Mouse (Mus musculus): ENCODE results near the gene Nelfcd. TPM values are rescaled to one million over a fixed set of nuclear protein-coding genes. Genes with fewer than 3 reads are reported as not detected.

Gene Nelfcd
- polyA plus RNA-seq (2014; fragmentation: Illumina TruSeq; extraction: RNeasy Lipid Tissue Mini Kit (QIAGEN cat#74804); ENCODE audit: low read depth, low replicate concordance) = 25.2 TPM

DNA sequence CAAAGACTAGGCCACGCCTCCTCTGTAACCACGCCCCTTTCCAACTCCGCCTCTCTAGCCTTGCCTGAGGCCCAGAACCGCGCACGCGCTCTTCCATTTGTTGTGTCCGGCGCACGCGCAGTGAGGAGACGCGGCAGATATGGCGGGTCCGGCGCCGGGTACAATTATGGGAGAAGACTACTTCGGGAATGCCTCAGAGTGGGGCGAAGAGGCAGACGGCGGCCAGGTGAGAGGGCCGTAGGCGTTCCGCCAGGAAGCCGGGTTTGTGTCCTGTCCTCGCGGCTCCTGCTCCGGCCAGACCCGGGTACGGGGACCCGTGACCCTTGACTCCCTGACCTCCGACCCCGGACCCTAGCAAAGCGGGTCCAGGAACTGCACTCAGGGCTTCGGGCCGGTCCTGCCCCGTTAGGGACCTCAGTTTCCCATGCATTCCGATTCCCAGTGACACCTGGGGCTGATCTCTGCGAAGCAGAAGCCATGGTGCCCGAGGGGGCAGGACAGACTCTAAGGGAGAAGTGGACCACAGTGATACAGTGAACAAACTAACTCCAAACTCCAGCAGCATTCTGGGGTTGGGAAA lies at the start of gene Nelfcd:
Gene Nelfcd (plus strand): TSS at position 74 of the 580 bp plus-strand sequence.

DNA sequence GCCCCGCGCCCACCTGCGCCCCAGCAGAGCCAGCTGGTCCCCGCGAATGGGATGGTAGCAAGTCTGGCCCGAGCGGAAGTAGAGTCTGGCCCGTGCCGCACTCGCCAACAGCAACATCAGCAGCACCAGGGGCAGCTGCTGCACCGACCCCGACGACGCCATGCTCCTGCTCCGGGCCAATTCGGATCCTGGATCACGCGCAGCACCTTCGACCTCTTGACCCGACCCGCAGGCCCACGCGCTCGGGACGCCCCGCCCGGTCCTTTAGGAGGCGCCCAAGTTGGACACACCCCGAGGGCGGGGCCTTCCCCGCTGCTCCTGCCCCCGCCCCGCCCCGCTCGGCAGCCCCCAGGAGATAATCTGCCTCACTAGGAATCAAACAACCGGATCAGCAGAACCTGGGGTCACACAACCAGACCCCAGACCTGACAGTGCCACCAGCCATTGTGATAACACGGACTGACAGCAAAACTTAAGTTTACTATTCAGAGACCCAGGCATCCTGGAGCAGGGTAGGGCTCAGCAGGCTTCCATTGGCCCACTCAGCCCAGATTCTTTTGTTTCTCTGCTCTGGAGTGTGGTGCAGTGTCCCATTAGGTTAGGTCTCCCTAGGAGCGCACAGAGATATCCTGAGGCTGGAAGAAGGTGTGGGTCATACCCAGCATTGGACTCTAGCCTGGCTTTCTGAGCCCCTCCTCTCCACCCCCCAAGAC lies 23.3 kb downstream of the Nelfcd start, which contains the start of gene Ctsz:
Gene Ctsz (minus strand): TSS at position 303 of the 713 bp plus-strand sequence.

DNA sequence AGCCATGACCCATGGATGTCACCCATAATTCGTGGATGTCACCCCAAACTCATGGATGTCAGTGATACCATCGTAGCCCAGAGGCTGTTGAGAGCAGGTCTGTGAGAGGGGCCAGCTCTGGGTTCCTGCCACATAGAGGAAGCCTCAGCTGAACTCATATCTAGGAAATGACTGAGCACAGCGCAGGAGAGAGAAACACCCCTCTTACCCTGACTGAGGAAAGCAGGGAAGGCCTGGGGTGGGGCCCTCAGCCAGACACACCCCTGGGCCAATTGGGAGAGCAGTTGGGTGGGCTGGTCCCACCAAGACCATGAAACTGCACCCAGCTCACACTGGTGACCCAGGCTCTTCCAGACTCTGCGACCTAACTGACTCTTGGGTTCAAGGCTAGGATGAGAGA lies 34.7 kb downstream of the Nelfcd start, which contains the start of gene Tubb1:
Gene Tubb1 (plus strand): TSS at position 343 of the 400 bp plus-strand sequence.

DNA sequence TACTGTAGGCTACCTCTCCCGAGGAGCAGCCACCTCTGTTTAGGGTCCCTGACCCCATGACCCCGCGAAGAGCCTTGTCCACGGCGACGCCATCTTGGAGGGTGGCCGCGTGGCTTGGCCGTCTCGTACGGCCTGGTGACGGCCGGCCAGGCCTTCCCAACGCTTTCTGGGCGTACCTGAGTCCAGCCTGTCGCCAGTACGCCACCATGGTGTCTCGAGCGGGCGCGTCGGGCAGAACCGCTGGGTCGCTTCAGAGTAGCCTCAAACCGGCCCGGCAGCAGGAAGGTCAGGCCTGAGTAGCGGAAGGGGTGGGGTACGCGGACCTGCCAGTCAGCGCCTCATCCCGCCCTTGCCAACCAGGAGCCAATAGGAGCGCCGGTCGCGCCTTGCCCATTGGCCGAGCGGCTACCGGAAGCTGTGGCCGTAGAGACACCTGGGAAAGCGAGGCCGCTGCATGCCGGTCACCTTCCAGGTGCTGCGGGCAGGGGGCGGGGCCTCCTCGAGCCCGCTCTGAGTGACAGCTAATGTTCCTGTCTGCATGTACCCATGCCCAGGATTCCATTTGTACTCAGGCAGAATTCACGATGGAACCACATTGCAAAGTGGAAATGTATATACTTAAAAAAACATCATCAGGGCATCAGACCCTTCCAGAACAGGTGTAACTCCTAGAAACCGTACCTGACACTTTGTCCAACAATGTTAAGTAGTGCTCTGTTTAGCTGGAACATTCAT lies 48.4 kb downstream of the Nelfcd start, which contains the start of gene Atp5e:
Gene Atp5e (minus strand): TSS at position 317 of the 735 bp plus-strand sequence.

DNA sequence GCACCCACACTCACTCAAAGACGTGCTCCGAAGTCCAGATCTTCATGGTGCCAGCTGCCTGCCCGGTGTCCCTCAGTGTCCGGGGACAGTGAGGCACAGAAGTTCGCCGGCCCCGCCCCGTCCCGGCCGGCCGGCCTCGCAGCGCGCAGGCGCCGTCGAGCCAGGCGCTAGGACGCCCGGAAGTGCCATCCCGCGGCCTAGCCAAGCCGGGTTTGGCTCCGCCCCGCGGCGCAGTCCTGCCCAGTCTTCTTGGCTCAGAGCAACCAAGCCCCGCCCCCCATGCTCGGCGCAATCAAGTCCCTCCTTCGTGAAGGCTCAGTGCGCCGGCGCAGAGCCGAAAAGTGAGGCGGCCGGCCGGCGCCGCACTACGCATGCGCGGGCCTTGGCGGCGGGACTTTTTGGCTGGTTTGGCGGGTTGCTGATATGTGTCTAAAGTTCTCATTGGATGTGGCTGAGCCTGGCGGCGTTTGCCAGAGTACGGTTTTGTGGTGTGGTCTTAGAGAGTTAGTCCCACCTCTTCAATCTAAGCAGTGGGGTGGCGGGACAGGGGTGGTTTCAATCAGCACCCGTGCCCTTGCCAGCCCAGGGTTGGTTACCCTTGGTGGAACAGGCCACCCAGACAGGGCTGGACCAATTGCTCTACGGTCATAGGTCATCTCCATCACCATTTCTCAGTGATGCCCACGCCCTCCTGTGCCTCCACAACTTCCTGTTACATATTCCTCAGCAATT lies 57.4 kb downstream of the Nelfcd start, which contains the start of gene Prelid3b:
Gene Prelid3b (minus strand): TSS at position 264 of the 732 bp plus-strand sequence.

Other genes with a start within 250 kb of the Nelfcd start
- 964 TPM for gene Gnas, start 131.5 kb upstream of the Nelfcd start, polyA plus RNA-seq (2014; fragmentation: Illumina TruSeq; extraction: RNeasy Lipid Tissue Mini Kit (QIAGEN cat#74804); ENCODE audit: low read depth, low replicate concordance)
- not detected for gene Gm20721, start 69.1 kb upstream of the Nelfcd start, polyA plus RNA-seq (2014; fragmentation: Illumina TruSeq; extraction: RNeasy Lipid Tissue Mini Kit (QIAGEN cat#74804); ENCODE audit: low read depth, low replicate concordance)
- 88.1 TPM for gene Ctsz, start 23.2 kb downstream of the Nelfcd start, polyA plus RNA-seq (2014; fragmentation: Illumina TruSeq; extraction: RNeasy Lipid Tissue Mini Kit (QIAGEN cat#74804); ENCODE audit: low read depth, low replicate concordance)
- not detected for gene Tubb1, start 34.9 kb downstream of the Nelfcd start, polyA plus RNA-seq (2014; fragmentation: Illumina TruSeq; extraction: RNeasy Lipid Tissue Mini Kit (QIAGEN cat#74804); ENCODE audit: low read depth, low replicate concordance)
- 445 TPM for gene Atp5e, start 48.3 kb downstream of the Nelfcd start, polyA plus RNA-seq (2014; fragmentation: Illumina TruSeq; extraction: RNeasy Lipid Tissue Mini Kit (QIAGEN cat#74804); ENCODE audit: low read depth, low replicate concordance)
- 48.9 TPM for gene Prelid3b, start 57.3 kb downstream of the Nelfcd start, polyA plus RNA-seq (2014; fragmentation: Illumina TruSeq; extraction: RNeasy Lipid Tissue Mini Kit (QIAGEN cat#74804); ENCODE audit: low read depth, low replicate concordance)
- 0.12 TPM for gene Zfp831, start 227.7 kb downstream of the Nelfcd start, polyA plus RNA-seq (2014; fragmentation: Illumina TruSeq; extraction: RNeasy Lipid Tissue Mini Kit (QIAGEN cat#74804); ENCODE audit: low read depth, low replicate concordance)